Mouse (Mus musculus) lung, postnatal 0 days (tissue): ENCODE measurements at regions not wholly inside any gene's neighbourhood (a gene's known extent, or its start where the extent isn't known, plus 50 kb on each side); places are given as distances from the start of the nearest gene placed in this dataset.

Experiments
- CTCF ChIP-seq: IDR thresholded peaks from 2 replicates; pipeline ENCODE4 v1.5.1; 2016; ENCODE audit warnings: antibody characterized with exemption, mild to moderate bottlenecking
- EP300 ChIP-seq: IDR thresholded peaks from 2 replicates; pipeline ENCODE4 v1.6.1; 2016; ENCODE audit warnings: antibody characterized with exemption, mild to moderate bottlenecking, control low read depth

- TF ChIP-seq CTCF (no peak), EP300 (no peak)
Measured at GRCm38 (mm10) chr17:83937576-83937975, 89.8 kb upstream of the Haao start.
